Mouse (Mus musculus): ENCODE data around the gene Drosha. TPM values are rescaled to one million over a fixed set of nuclear protein-coding genes. Genes with fewer than 3 reads are reported as not detected.

The Drosha gene
- polyA plus RNA-seq, 1 experiment from 2014 or later: 65.1 TPM

DNA sequence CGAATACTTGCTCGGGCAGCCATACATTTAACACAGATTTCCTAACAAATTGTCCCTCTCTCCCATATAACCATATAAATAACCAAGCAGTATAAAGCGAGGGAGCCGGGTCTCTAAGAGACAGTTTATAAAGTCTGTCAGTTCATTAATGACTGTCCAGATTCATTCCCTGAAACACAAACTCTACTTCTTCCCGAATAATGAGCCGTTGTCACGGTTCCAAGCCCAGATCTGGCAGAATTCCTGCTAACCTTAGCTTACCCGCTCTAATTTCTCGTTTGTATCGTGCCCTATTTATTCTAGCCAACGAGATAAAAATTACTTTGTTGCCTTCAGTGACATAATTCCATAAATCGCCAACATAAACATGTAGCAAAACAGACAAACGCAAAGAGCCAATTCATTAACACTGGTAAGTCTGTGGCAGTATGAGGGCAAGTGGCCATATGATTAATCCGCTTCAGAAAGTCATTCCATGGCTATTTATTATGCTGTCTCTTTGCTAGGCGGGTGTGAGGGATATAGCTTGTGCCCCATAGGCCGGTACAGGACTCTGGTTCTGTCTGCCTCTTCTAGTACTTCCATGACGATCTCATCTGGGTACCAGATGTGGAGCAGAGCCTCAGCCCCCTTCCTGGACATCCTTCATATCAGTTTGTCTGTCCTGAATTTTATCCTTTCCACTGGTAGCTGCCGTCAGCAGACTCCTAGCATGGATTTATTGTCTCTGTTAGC, 51.0 kb downstream of the Drosha start:
- no peak overlapping the region for H3K27ac ChIP-seq
- ATAC-seq (ENCODE audit: low FRiP score): no peak
- H3K9ac ChIP-seq: no peak overlapping the region
- H3K4me3 ChIP-seq: no peak overlapping the region
- H3K9me3 ChIP-seq (replicated peaks): no peaks in the 10 kb centered on the region
- H3K4me2 ChIP-seq (replicated peaks): no peak overlapping the region
- peaks cover 48% of the 10 kb centered on the region for H3K36me3 ChIP-seq
- 81% methylated on average over 18 of the region's 18 CpGs for WGBS
- no peaks in the 10 kb centered on the region for H3K27me3 ChIP-seq
- no peaks in the 10 kb centered on the region for H3K4me1 ChIP-seq

DNA sequence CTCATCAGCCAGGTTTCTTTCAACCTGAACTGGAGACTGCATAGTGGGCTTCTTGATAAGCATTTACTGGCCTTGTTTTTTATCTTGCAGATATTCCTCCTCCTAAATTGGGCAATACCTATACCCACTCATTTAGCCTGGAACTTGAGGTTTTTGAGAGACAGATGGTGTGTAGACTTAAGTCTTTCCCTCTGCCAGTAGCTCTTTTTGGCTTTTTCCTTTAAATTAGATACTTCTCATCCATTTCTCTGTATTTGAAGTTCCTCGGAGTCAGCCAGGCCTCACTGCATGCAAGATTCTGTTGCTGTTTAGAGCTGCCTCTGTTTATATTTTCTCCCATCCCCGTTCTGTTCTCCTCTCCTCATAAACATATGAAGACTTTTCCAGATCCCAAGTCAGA, 51.7 kb downstream of the Drosha start:
- peaks cover 48% of the 10 kb centered on the region for H3K36me3 ChIP-seq
- H3K4me3 ChIP-seq: no peak overlapping the region
- H3K27me3 ChIP-seq: no peaks in the 10 kb centered on the region
- no peak overlapping the region for H3K4me2 ChIP-seq (replicated peaks)
- no peaks in the 10 kb centered on the region for H3K9me3 ChIP-seq (replicated peaks)
- WGBS: 91% methylated on average over 2 of the region's 2 CpGs
- H3K9ac ChIP-seq: no peak overlapping the region
- H3K4me1 ChIP-seq: no peaks in the 10 kb centered on the region
- ATAC-seq (ENCODE audit: low FRiP score): no peak
- H3K27ac ChIP-seq: no peak overlapping the region

DNA sequence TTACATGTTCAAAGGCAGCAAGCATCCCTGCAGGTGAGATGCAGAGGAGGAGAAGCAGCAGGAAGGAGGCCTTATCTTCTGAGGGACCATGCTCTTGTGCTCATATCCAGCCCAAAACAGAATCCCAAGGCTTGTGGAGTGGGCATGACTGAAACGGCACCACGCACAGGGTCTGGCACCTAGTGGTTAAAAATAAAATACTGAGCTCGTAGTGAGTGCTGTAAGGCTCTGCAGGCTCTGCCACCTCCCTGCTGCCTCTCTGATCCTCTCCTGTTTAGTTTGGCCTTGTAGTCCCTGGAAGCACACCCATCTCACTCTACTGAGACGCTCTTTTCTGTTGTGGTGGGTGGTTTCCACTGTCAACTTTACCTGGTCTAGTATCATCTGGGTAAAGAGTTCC, 52.3 kb downstream of the Drosha start:
- Histone ChIP-seq H3K36me3 (peaks cover 51% of the 10 kb centered on the region), H3K4me3 (no peak overlapping the region), H3K4me2 (replicated peaks) (no peak overlapping the region), H3K27ac (no peak overlapping the region), H3K9me3 (replicated peaks) (no peaks in the 10 kb centered on the region), H3K4me1 (no peaks in the 10 kb centered on the region), H3K9ac (no peak overlapping the region), H3K27me3 (no peaks in the 10 kb centered on the region)
- no peak for ATAC-seq (ENCODE audit: low FRiP score)
- 91% methylated on average over 4 of the region's 4 CpGs for WGBS

DNA sequence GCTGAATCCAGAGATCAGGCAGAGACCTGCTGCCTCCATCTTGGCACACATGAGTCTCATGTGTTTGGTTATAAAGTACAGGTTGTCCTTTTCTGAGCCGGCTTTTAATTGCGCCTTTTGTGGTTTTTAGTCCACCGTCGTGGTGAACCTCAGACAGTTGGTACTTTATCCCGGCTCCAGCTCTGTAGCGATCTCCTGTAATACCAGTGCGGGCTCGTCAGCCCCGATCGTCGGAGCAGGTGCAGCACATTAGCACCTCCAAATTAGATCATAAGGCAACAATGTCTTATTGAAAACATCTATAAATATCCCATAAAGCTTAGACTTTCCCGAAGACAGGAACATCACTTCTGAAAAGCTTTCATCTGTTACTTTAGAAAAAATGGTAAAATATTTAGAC, 53.3 kb downstream of the Drosha start:
- Histone ChIP-seq H3K4me1 (no peaks in the 10 kb centered on the region), H3K9me3 (replicated peaks) (no peaks in the 10 kb centered on the region), H3K4me3 (no peak overlapping the region), H3K9ac (no peak overlapping the region), H3K27ac (no peak overlapping the region), H3K4me2 (replicated peaks) (no peak overlapping the region), H3K36me3 (peaks cover 59% of the 10 kb centered on the region), H3K27me3 (no peaks in the 10 kb centered on the region)
- no peak for ATAC-seq (ENCODE audit: low FRiP score)
- WGBS: 95% methylated on average over 12 of the region's 12 CpGs

DNA sequence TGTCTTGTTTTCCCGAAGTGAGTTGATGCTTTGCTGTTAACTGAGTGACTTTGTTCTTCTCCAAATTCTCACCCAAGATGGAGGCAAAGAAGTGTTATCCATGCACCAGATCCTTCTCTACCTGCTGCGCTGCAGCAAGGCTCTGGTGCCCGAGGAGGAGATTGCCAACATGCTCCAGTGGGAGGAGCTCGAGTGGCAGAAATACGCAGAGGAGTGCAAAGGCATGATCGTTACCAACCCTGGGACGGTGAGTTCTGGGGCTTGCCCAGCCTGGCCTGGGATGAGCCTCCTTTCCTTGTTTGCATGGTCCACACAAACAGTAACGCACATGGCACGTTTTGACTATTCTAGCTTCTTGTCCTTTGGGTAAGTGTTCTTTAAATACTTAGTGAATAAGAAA, 54.0 kb downstream of the Drosha start:
- Histone ChIP-seq H3K9me3 (replicated peaks) (no peaks in the 10 kb centered on the region), H3K27ac (no peak overlapping the region), H3K36me3 (peaks cover 65% of the 10 kb centered on the region), H3K4me1 (no peaks in the 10 kb centered on the region), H3K4me3 (no peak overlapping the region), H3K4me2 (replicated peaks) (no peak overlapping the region), H3K9ac (no peak overlapping the region), H3K27me3 (no peaks in the 10 kb centered on the region)
- ATAC-seq (ENCODE audit: low FRiP score): no peak
- 91% methylated on average over 9 of the region's 9 CpGs for WGBS

DNA sequence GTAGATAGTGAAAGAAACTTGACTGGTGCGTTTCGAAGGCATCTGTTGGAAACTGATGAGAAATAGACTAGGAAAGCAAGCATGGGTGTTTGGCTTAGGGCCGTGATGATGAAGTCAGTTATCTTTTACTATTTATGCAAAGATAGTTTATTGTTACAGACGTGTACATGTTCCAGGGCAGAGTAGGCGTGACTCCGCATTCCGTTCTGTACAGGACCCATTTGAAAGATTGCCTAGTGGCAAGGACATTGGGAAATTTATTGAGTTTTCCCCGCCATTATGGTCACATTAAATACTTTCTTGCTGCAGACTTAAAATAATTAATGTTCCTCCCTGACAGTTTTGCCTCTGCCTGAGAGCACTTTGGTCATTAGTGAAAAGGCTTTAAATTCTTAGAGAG, 55.3 kb downstream of the Drosha start:
- peaks cover 78% of the 10 kb centered on the region for H3K36me3 ChIP-seq

DNA sequence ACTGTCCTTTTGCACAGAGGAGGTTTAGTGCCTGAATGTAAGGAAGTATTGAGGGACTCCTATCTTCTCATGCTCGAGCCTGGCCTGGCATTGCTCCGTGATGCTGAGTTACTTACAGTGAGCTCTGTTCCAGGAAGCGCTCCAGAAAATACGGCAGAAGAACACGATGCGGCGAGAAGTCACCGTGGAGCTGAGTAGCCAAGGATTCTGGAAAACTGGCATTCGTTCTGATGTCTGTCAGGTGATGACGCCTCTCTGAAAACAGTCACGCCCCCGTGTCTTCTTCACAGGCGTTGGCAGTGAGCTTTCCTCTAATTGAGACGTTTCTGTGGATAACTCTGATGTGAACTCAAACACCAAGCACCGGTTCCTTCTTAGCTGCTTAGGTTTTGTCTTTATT, 60.2 kb downstream of the Drosha start:
- Histone ChIP-seq H3K4me2 (replicated peaks) (no peak overlapping the region), H3K4me1 (no peaks in the 10 kb centered on the region), H3K9ac (no peak overlapping the region), H3K27me3 (no peaks in the 10 kb centered on the region), H3K36me3 (peaks cover 90% of the 10 kb centered on the region), H3K9me3 (replicated peaks) (no peaks in the 10 kb centered on the region), H3K4me3 (no peak overlapping the region), H3K27ac (no peak overlapping the region)
- no peak for ATAC-seq (ENCODE audit: low FRiP score)
- WGBS: 91% methylated on average over 15 of the region's 15 CpGs

More for the DNA sequence above, 55.3 kb downstream of the Drosha start:
- Histone ChIP-seq H3K9me3 (replicated peaks) (no peaks in the 10 kb centered on the region), H3K27me3 (no peaks in the 10 kb centered on the region), H3K27ac (no peak overlapping the region), H3K4me3 (no peak overlapping the region), H3K4me2 (replicated peaks) (no peak overlapping the region), H3K9ac (no peak overlapping the region), H3K4me1 (no peaks in the 10 kb centered on the region)
- no peak for ATAC-seq (ENCODE audit: low FRiP score)
- WGBS: 93% methylated on average over 8 of the region's 8 CpGs

DNA sequence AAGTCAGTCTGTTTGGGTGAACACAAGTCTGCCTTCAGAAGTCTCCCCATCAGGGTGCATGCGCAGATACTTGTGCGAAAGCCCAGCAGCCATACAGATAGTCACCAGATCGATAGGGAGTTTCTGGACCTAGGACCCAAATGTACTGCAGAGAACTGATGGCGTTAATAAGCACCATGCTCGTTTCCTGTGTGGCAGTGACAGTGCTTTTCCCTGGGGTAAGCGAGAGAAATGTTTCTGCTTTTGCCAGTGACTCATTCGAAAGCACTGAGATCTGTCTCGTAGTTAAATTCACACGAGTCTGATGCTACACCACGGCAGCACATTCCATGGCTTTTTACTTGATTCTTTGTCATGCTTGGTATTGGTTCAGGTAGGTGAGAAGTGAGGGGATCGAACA, 60.7 kb downstream of the Drosha start:
- H3K9ac ChIP-seq: no peak overlapping the region
- peaks cover 88% of the 10 kb centered on the region for H3K36me3 ChIP-seq
- no peaks in the 10 kb centered on the region for H3K4me1 ChIP-seq
- H3K27ac ChIP-seq: no peak overlapping the region
- no peak overlapping the region for H3K4me3 ChIP-seq
- no peak for ATAC-seq (ENCODE audit: low FRiP score)
- H3K4me2 ChIP-seq (replicated peaks): no peak overlapping the region
- H3K27me3 ChIP-seq: no peaks in the 10 kb centered on the region
- 96% methylated on average over 11 of the region's 11 CpGs for WGBS
- no peaks in the 10 kb centered on the region for H3K9me3 ChIP-seq (replicated peaks)

DNA sequence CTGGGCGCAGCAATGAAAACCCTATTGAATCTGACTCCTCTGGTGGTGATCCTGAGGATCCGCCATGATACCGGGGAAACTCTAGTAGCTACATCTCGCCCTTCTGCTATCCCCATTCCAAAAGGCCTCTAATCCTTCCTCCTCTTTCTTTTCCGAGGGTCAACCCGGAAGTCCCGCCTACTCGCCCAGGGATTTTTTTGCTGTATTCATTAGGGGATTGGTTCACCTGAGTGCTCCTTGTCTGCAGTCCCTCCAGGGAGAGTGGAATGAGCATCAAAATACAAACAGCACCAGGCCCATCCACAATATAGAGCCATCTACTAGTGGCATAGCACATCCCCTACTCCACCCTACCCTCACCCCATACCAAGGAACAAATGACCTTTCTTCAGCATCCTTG, 62.6 kb downstream of the Drosha start:
- Histone ChIP-seq H3K4me3 (no peak overlapping the region), H3K9me3 (replicated peaks) (no peaks in the 10 kb centered on the region), H3K4me2 (replicated peaks) (no peak overlapping the region), H3K27ac (no peak overlapping the region), H3K4me1 (no peaks in the 10 kb centered on the region), H3K27me3 (no peaks in the 10 kb centered on the region), H3K36me3 (peaks cover 87% of the 10 kb centered on the region), H3K9ac (no peak overlapping the region)
- 93% methylated on average over 8 of the region's 8 CpGs for WGBS
- ATAC-seq (ENCODE audit: low FRiP score): no peak

DNA sequence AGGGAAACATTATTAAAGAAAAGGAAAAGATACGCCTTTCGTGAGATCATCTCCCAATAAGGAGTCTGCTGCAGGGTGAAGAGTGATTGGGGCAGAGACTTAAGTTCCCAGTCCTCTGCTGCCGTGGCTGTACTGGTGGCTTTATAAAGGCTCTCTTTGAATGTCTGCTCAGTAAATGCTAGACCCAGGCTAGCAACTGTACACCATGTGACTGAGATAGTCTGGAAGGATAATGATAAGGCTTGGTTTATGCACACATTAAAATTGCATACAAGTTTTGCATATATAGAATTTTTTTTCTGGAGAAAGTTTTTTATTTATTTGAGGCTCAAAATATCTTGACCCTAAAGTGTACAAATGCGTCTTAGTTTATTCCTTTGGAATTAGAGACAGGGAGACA, 63.7 kb downstream of the Drosha start:
- Histone ChIP-seq H3K27ac (no peak overlapping the region), H3K9ac (no peak overlapping the region), H3K4me1 (no peaks in the 10 kb centered on the region), H3K36me3 (peaks cover 82% of the 10 kb centered on the region), H3K4me3 (no peak overlapping the region), H3K27me3 (no peaks in the 10 kb centered on the region), H3K9me3 (replicated peaks) (no peaks in the 10 kb centered on the region), H3K4me2 (replicated peaks) (no peak overlapping the region)
- 91% methylated on average over 4 of the region's 4 CpGs for WGBS
- no peak for ATAC-seq (ENCODE audit: low FRiP score)

DNA sequence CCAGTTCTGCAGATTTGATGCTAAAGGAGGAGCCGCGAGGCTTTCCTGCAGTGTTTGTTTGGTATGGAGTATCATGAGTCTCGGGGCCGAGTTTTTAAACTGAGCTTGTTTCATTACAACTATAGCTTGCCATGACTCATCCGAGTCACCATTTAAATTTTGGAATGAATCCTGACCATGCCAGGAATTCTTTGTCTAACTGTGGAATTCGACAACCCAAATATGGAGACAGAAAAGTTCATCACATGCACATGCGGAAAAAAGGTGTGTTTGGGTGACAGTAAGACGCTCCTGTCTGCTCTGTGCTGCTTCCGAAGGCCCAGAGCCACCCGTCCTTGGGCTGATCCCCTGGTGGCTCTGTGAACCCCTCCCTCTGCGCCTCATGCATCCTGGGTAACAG, 65.3 kb downstream of the Drosha start:
- no peak overlapping the region for H3K4me2 ChIP-seq (replicated peaks)
- H3K4me3 ChIP-seq: no peak overlapping the region
- no peaks in the 10 kb centered on the region for H3K27me3 ChIP-seq
- H3K4me1 ChIP-seq: no peaks in the 10 kb centered on the region
- no peak overlapping the region for H3K27ac ChIP-seq
- WGBS: 94% methylated on average over 11 of the region's 11 CpGs
- H3K36me3 ChIP-seq: peaks cover 80% of the 10 kb centered on the region
- no peak overlapping the region for H3K9ac ChIP-seq
- ATAC-seq (ENCODE audit: low FRiP score): no peak
- no peaks in the 10 kb centered on the region for H3K9me3 ChIP-seq (replicated peaks)

DNA sequence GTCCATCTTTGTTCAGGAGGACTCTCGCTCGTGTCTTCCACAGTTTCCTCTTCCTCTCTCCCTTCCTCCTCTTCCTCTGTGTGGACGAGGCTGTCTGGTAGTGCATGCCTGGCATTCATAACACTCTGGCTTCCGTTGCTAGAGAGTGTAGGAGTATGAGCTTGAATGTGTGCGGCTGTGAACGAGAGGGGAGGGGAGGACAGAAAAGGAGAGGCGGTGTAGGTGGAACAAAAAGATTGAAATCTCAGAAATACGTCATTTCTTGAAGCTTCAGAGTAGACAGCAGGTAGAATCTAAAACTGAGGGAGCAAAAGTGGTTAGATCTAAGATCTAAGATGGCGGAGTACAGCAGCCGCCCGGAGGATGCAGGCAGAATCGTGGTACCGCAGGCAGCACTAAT, 70.8 kb downstream of the Drosha start:
- no peak for ATAC-seq (ENCODE audit: low FRiP score)
- Histone ChIP-seq H3K27me3 (no peaks in the 10 kb centered on the region), H3K36me3 (peaks cover 77% of the 10 kb centered on the region), H3K4me2 (replicated peaks) (no peak overlapping the region), H3K4me3 (no peak overlapping the region), H3K27ac (no peak overlapping the region), H3K9me3 (replicated peaks) (no peaks in the 10 kb centered on the region), H3K4me1 (no peaks in the 10 kb centered on the region), H3K9ac (no peak overlapping the region)
- 95% methylated on average over 13 of the region's 13 CpGs for WGBS
